Mouse (Mus musculus) lung, adult 2 months (tissue): Measurements from ENCODE around the gene Nbr1.
"Not testable (repeated sequence)": the region's sequence is repeated elsewhere in the genome, so short reads cannot be mapped to it uniquely, and the experiment has no call there.

ENCODE experiments used
- CTCF ChIP-seq: fragments of 200-500 bp; IDR thresholded peaks from 2 replicates; pipeline ENCODE4 v1.5.1; 2011; ENCODE audit warnings: mild to moderate bottlenecking, low read length, control low read depth; ENCODE audit not compliant: insufficient read depth
- POLR2A ChIP-seq: fragments of 200-500 bp; IDR thresholded peaks from 2 replicates; pipeline ENCODE4 v1.6.1; 2011; ENCODE audit warnings: low read depth, mild to moderate bottlenecking, control low read depth, low read length, borderline replicate concordance; ENCODE audit errors: extremely low read depth

DNA sequence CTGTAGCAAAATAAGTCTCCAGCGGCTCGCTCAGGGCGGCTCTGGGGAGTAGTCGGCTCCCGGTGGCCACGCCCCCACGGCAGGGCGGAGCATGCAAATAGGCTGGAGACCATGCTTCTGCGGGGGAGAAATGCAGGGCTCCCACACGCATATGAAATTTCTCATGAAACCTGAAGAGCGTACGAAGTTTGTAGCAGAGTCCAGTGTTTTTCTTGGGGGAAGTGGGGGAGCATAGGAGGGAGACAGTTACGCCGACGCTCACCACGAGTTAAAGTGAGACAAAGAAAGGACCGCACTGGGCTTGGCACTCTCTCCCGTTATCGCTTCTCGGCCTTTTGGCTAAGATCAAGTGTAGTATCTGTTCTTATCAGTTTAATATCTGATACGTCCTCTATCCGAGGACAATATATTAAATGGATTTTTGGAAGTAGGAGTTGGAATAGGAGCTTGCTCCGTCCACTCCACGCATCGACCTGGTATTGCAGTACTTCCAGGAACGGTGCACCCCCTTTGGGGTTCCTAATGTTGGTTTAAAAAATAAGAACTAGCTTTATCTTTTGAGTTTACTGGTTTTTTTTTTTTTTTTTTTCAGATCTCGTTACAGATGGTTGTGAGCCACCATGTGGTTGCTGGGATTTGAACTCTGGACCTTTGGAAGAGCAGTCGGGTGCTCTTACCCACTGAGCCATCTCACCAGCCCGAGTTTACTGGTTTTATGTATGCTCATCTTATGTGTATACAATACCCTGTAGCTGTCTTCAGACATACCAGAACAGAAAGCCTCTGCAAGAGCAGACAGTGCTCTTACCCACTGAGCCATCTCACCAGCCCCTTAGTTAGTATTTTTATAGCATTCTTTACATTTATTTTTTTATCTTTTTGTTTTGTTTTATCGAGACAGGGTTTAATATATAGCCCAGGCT is 52.8 kb downstream of the Nbr1 start:
- TF ChIP-seq CTCF, result not testable (repeated sequence)
- peak; percentile 13; the same call in 1 of the 2 replicates for TF ChIP-seq POLR2A
